Mouse (Mus musculus) heart, postnatal 0 days (tissue): Measurements from ENCODE around the gene Cipc.

ENCODE experiments used
- CTCF ChIP-seq: IDR thresholded peaks from 2 replicates; pipeline ENCODE4 v1.5.1; 2016; ENCODE audit warnings: antibody characterized with exemption, control low read depth, low read depth
- EP300 ChIP-seq: IDR thresholded peaks from 2 replicates; pipeline ENCODE4 v1.6.1; 2016; ENCODE audit warnings: antibody characterized with exemption, low read depth

GRCm38 (mm10) chr12:86984194-86984555 is 37.3 kb downstream of the Cipc start:
- TF ChIP-seq EP300 (no peak), CTCF (no peak)
